Mouse (Mus musculus) telencephalon, adult 2 months (tissue): ENCODE results near the gene Rtl3.

Experiments used
- DNase-seq: peaks from one replicate; pipeline ENCODE4 v3.0.0-alpha.2; 2011; ENCODE audit warnings: low read depth, low spot score

The Rtl3 gene

GRCm38 (mm10) chrX:106840409-106840808, at the start of gene Rtl3:
Rtl3 (minus strand) TSS chrX:106840644.
- DNase-seq = peak; percentile 67

- DNase-seq = no peak
Measured at GRCm38 (mm10) chrX:106872315-106872714, 31.9 kb upstream of the Rtl3 start.

- no peak for DNase-seq
Measured at GRCm38 (mm10) chrX:106871894-106872293, 31.4 kb upstream of the Rtl3 start.

GRCm38 (mm10) chrX:106871426-106871825, 31.0 kb upstream of the Rtl3 start:
- no peak for DNase-seq

GRCm38 (mm10) chrX:106853523-106854300, 13.3 kb upstream of the Rtl3 start:
- DNase-seq = no peak

- DNase-seq = no peak
Measured at GRCm38 (mm10) chrX:106839591-106839990, 853 bp downstream of the Rtl3 start.

- no peak for DNase-seq
Measured at GRCm38 (mm10) chrX:106830494-106830893, 9.9 kb downstream of the Rtl3 start.

GRCm38 (mm10) chrX:106809560-106810226, 30.8 kb downstream of the Rtl3 start:
- no peak for DNase-seq

GRCm38 (mm10) chrX:106804387-106804786, 36.1 kb downstream of the Rtl3 start:
- no peak for DNase-seq

- DNase-seq = peak; percentile 4
Measured at GRCm38 (mm10) chrX:106794686-106795085, 45.8 kb downstream of the Rtl3 start.
